Mouse (Mus musculus) G1E (cell line): ENCODE results near the gene Msl1. TPM values are rescaled to one million over a fixed set of nuclear protein-coding genes. Genes with fewer than 3 reads are reported as not detected.

Source experiments
- ATAC-seq: 2 replicates; pipeline ENCODE4 v1.8.0; 2016; ENCODE audit warnings: mild to moderate bottlenecking; ENCODE audit not compliant: insufficient number of reproducible peaks, poor library complexity, low FRiP score, severe bottlenecking; ENCODE audit errors: extremely low read depth
- DNase-seq: peaks from one replicate; pipeline ENCODE4 v3.0.0; 2012; ENCODE audit warnings: low spot score
- H3K27me3 ChIP-seq: 2 replicates; pipeline ENCODE4 v1.6.1; 2012; ENCODE audit warnings: mild to moderate bottlenecking, low read length, inconsistent platforms; ENCODE audit not compliant: insufficient read depth
- H3K36me3 ChIP-seq: replicated peaks from 2 replicates; pipeline ENCODE3; 2012; ENCODE audit warnings: mild to moderate bottlenecking, inconsistent platforms
- H3K4me1 ChIP-seq: 2 replicates; pipeline ENCODE4 v1.6.1; 2012; ENCODE audit warnings: low read depth, low read length, inconsistent platforms, mixed read lengths; ENCODE audit not compliant: insufficient read depth
- H3K4me3 ChIP-seq: 2 replicates; pipeline ENCODE4 v1.5.1; 2012; ENCODE audit warnings: low read depth, mild to moderate bottlenecking, inconsistent platforms, low read length, moderate library complexity, mixed read lengths
- H3K9me3 ChIP-seq: replicated peaks from 2 replicates; pipeline ENCODE4 v1.6.1; 2012; ENCODE audit warnings: inconsistent platforms
- CTCF ChIP-seq: IDR thresholded peaks from 2 replicates; pipeline ENCODE4 v1.5.1; 2012; ENCODE audit warnings: low read depth, low read length, inconsistent platforms, mixed read lengths
- GATA1 ChIP-seq: IDR thresholded peaks from 2 replicates; pipeline ENCODE4 v1.6.1; 2012; ENCODE audit warnings: borderline replicate concordance, low read length, inconsistent platforms, mixed read lengths
- GATA2 ChIP-seq: IDR thresholded peaks from 2 replicates; pipeline ENCODE4 v1.6.1; 2012; ENCODE audit warnings: low read depth, low read length, inconsistent platforms, borderline replicate concordance
- POLR2AphosphoS5 ChIP-seq: IDR thresholded peaks from 2 replicates; pipeline ENCODE4 v1.6.1; 2012; ENCODE audit warnings: low read depth, low read length, inconsistent platforms; ENCODE audit not compliant: insufficient replicate concordance
- TAL1 ChIP-seq: conservative IDR thresholded peaks from 2 replicates; pipeline ENCODE4 v1.6.1; 2012; ENCODE audit warnings: low read depth, low read length, inconsistent platforms, mixed read lengths
- polyA plus RNA-seq: library from polyadenylated mRNA; stranded (reverse); fragments of >175 nt; gene quantifications from 2 replicates; pipeline ENCODE4 v1.2.3, GENCODE M21; 2012
- total RNA-seq, 2 experiments: library from RNA; stranded (forward) in 1 of 2; stranded (reverse) in 1 of 2; fragments of 200-1000 nt in 1 of 2; fragments of >200 nt in 1 of 2; fragmentation: Nextera tagmentation in 1 of 2; gene quantifications; 2 replicates each; pipeline ENCODE4 v1.2.3; 2014 to 2017

Gene Msl1
- total and polyA plus RNA-seq, 3 experiments: 36.5 to 45.6 (median 38.0) TPM

DNA sequence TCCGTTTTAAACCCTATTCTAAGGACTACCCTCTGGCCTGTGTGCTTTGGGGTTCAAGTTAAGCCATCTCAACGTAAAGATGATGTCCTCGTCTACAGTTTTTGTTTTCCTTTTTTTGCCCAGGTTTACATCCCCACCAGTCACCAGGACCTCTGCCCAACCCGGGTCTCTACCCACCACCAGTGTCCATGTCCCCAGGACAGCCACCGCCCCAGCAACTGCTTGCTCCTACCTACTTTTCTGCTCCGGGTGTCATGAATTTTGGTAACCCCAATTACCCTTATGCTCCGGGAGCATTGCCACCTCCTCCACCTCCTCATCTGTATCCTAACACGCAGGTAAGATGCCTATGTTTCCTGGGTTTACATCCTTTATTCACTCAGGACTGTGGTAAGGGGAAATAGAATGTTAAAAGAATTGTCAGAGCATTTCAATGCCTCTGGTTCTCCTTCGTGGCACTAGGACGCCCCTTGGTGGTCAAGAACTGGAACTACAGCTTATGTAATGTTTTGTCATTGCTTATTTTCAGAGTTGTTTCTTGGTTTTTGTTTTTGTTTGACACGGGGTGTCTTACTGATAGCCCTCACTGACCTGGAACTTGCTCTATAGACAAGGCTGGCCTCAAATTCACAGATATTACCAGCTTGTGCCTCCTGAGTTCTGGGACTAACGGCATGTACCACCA, 33.9 kb downstream of the Msl1 start:
- DNase-seq (peak; percentile 34), ATAC-seq (no peak)
- Histone ChIP-seq H3K9me3 (no peaks in the 10 kb centered on the region), H3K36me3 (peaks cover 95% of the 10 kb centered on the region), H3K27me3 (no peaks in the 10 kb centered on the region), H3K4me1 (peaks cover 31% of the 10 kb centered on the region), H3K4me3 (no peak overlapping the region)
- TF ChIP-seq GATA2: no peak
- peak; percentile 49 for TF ChIP-seq CTCF

GRCm38 (mm10) chr11:98829875-98830274, 34.6 kb downstream of the Msl1 start:
- DNase-seq: no peak
- Histone ChIP-seq H3K4me1 (peaks cover 31% of the 10 kb centered on the region), H3K9me3 (no peaks in the 10 kb centered on the region), H3K27me3 (no peaks in the 10 kb centered on the region), H3K36me3 (peaks cover 95% of the 10 kb centered on the region), H3K4me3 (no peak overlapping the region)
- ATAC-seq: no peak
- TF ChIP-seq POLR2AphosphoS5: no peak

GRCm38 (mm10) chr11:98835296-98835695, 40.0 kb downstream of the Msl1 start:
- Histone ChIP-seq H3K4me1 (peaks cover 27% of the 10 kb centered on the region), H3K4me3 (no peak overlapping the region), H3K9me3 (no peaks in the 10 kb centered on the region), H3K27me3 (peaks cover 28% of the 10 kb centered on the region), H3K36me3 (peaks cover 60% of the 10 kb centered on the region)
- ATAC-seq: no peak
- TF ChIP-seq GATA2 (no peak), POLR2AphosphoS5 (no peak), CTCF (no peak), TAL1 (no peak), GATA1 (no peak)
- no peak for DNase-seq

DNA sequence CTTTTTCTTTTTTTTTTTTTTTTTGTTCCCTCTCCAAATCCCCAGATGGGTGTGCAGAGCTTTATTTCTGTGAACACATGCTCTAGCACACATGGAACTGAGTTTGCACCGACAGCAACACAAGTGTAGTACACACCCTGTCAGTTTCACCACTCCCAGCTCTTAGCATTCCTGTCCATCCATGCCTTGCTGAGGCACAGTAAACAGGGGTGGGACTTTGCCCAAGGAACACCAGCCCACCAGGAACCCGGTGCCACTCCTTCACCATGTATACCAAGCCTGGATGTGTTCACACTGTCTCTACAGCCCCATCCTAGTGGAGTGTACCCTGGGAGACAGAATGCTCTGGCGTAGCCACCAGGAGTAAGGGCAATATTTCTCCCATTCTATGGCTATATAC, 40.4 kb downstream of the Msl1 start:
- TF ChIP-seq GATA1: no peak
- H3K4me1 ChIP-seq: peaks cover 27% of the 10 kb centered on the region
- H3K4me3 ChIP-seq: no peak overlapping the region
- no peaks in the 10 kb centered on the region for H3K9me3 ChIP-seq
- no peak for DNase-seq
- H3K27me3 ChIP-seq: peaks cover 32% of the 10 kb centered on the region
- H3K36me3 ChIP-seq: peaks cover 55% of the 10 kb centered on the region
- ATAC-seq: no peak

DNA sequence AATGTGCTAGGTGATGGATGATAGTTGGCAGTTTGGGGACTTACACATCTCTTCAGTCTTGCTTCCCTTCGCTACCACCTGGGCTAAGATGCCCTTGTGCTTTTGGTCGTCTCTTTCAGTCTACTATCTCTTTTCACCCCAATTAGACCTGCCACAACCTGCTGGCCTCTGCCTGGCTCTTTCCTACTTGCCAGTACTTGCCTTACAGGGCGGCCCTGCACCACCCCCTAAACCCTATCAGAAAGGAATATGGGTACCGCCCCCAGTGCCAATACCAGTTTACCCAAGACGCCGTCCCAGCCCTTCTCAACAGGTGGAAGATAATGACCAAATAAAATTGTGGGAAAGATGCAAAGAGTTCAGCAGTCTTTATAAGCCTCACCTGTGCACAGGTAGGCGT, 40.8 kb downstream of the Msl1 start:
- ATAC-seq: no peak
- Histone ChIP-seq H3K4me1 (peaks cover 27% of the 10 kb centered on the region), H3K4me3 (peak overlapping the region; percentile 74; the same call in 1 of the 2 replicates), H3K27me3 (peaks cover 36% of the 10 kb centered on the region), H3K36me3 (peaks cover 52% of the 10 kb centered on the region), H3K9me3 (no peaks in the 10 kb centered on the region)
- DNase-seq: no peak
- TF ChIP-seq GATA2 (no peak), CTCF (no peak), GATA1 (no peak), TAL1 (no peak), POLR2AphosphoS5 (no peak)

- peak; percentile 85 for DNase-seq
- peak; percentile 76 for ATAC-seq
- peak within 1 kb of the TSS; percentile 74 for H3K4me3 ChIP-seq
- H3K36me3 ChIP-seq: peaks cover 46% of the 10 kb centered on the region
- TF ChIP-seq CTCF (no peak), TAL1 (no peak)
- H3K9me3 ChIP-seq: no peaks in the 10 kb centered on the region
- H3K4me1 ChIP-seq: peaks cover 27% of the 10 kb centered on the region
- H3K27me3 ChIP-seq: peaks cover 37% of the 10 kb centered on the region
Observed at GRCm38 (mm10) chr11:98836651-98837141, 41.4 kb downstream of the Msl1 start, which contains the start of gene Rapgefl1. TSS of gene Rapgefl1 (plus strand) at chr11:98836785.

- H3K4me1 ChIP-seq: peaks cover 27% of the 10 kb centered on the region
- ATAC-seq: no peak
- H3K27me3 ChIP-seq: peaks cover 42% of the 10 kb centered on the region
- DNase-seq: peak; percentile 29
- peak overlapping the region; percentile 74; the same call in 1 of the 2 replicates for H3K4me3 ChIP-seq
- H3K9me3 ChIP-seq: no peaks in the 10 kb centered on the region
- TF ChIP-seq CTCF: no peak
- TF ChIP-seq GATA2: no peak
- no peak for TF ChIP-seq GATA1
- TF ChIP-seq POLR2AphosphoS5: no peak
- TF ChIP-seq TAL1: no peak
- peaks cover 41% of the 10 kb centered on the region for H3K36me3 ChIP-seq
Observed at GRCm38 (mm10) chr11:98837231-98837704, 42.0 kb downstream of the Msl1 start.
